Comparison of ENCODE assay signal across 15 mouse cellular contexts in genomic region chr5:113554095-113554494, GRCm38 (mm10).
DNase-seq lines count a peak whose midpoint lies in the region; ATAC-seq and TF ChIP-seq lines count a peak whose summit lies in the region.
"Had no signal": no experiment of that assay in that cellular context is flagged by ENCODE, and none has a peak within 500 bp of the region (broad histone marks: within the 10 kb centered on the region; RNA-seq: fewer than 3 reads in every experiment).

No protein-coding gene starts in this region.

- no peaks in the 10 kb centered on the region for H3K36me3 ChIP-seq in lung, embryonic 14.5 days (ENCODE audit: insufficient read depth)
- H3K36me3 ChIP-seq in limb, embryonic 13.5 days: no peaks in the 10 kb centered on the region
- H3K36me3 ChIP-seq: forebrain, embryonic 10.5 days; heart, embryonic 10.5 days had no signal

- H3K4me2 ChIP-seq in lung, embryonic 14.5 days: no peak overlapping the region
- H3K4me2 ChIP-seq in limb, embryonic 13.5 days (replicated peaks): no peak overlapping the region

- peak; percentile 13 for DNase-seq in embryo, embryonic 10.5 days (ENCODE audit: low spot score)
- no peak for DNase-seq in embryo, embryonic 9.5 days (ENCODE audit: extremely low spot score)
- DNase-seq in lung, embryonic 14.5 days: peak; percentile 20
- no peak for DNase-seq in lung, postnatal 10 days
- no peak for DNase-seq in right cerebral cortex, postnatal 25 days
- no peak for DNase-seq in layer of hippocampus, adult 11-12 months (ENCODE audit: low spot score)
- DNase-seq: gastrocnemius, adult 2 months; lung, adult 18-20 months; lung, postnatal 36 days; thymus, postnatal 25 days had no signal

- WGBS in lung, embryonic 14.5 days: 58% methylated on average over 15 of the region's 15 CpGs
- 22% methylated on average over 15 of the region's 15 CpGs for WGBS in limb, embryonic 13.5 days

- H3K27me3 ChIP-seq in lung, embryonic 14.5 days (ENCODE audit: insufficient read depth, low read length): no peaks in the 10 kb centered on the region
- peaks cover 49% of the 10 kb centered on the region for H3K27me3 ChIP-seq in limb, embryonic 13.5 days

- no peak overlapping the region for H3K9ac ChIP-seq in lung, embryonic 14.5 days
- H3K9ac ChIP-seq in limb, embryonic 13.5 days: no peak overlapping the region

- no peaks in the 10 kb centered on the region for H3K4me1 ChIP-seq in lung, embryonic 14.5 days (ENCODE audit: insufficient read depth)
- peaks cover 10% of the 10 kb centered on the region for H3K4me1 ChIP-seq in brown adipose tissue, adult 24 weeks (ENCODE audit: control insufficient read depth, insufficient read depth, insufficient read length, low read length)
- H3K4me1 ChIP-seq in limb, embryonic 13.5 days: peaks cover 44% of the 10 kb centered on the region

- TF ChIP-seq CTCF in lung, embryonic 14.5 days (IDR thresholded peaks at IDR 0.05; ENCODE audit: low read depth): no peak

- no peak for ATAC-seq in lung, embryonic 14.5 days (ENCODE audit: insufficient read depth)
- peak; percentile 34; the same call in 1 of the 2 replicates for ATAC-seq in limb, embryonic 13.5 days (ENCODE audit: low FRiP score, low read depth)
- ATAC-seq: intestine, postnatal 0 days had no signal

- H3K9me3 ChIP-seq in lung, embryonic 14.5 days (ENCODE audit: low read depth, low read length): no peaks in the 10 kb centered on the region
- H3K9me3 ChIP-seq in limb, embryonic 13.5 days: no peaks in the 10 kb centered on the region
- H3K9me3 ChIP-seq: forebrain, embryonic 10.5 days; heart, embryonic 10.5 days had no signal

- H3K27ac ChIP-seq in lung, embryonic 14.5 days (ENCODE audit: low read depth): no peak overlapping the region
- peak overlapping the region; percentile 82 for H3K27ac ChIP-seq in brown adipose tissue, adult 24 weeks (replicated peaks; ENCODE audit: low read depth, low read length)
- H3K27ac ChIP-seq in limb, embryonic 13.5 days: no peak overlapping the region
- H3K27ac ChIP-seq: forebrain, embryonic 10.5 days; gastrocnemius, adult 2 months; heart, embryonic 10.5 days had no signal

- no peak overlapping the region for H3K4me3 ChIP-seq in lung, embryonic 14.5 days (ENCODE audit: low read depth, low read length)
- H3K4me3 ChIP-seq in brown adipose tissue, adult 24 weeks (ENCODE audit: insufficient read depth, low read depth, low read length): no peak overlapping the region
- H3K4me3 ChIP-seq in limb, embryonic 13.5 days: no peak overlapping the region
- H3K4me3 ChIP-seq: forebrain, embryonic 10.5 days; gastrocnemius, adult 2 months; heart, embryonic 10.5 days had no signal

Comparison
In these comparisons a context has a peak if more than half of its experiments do, and no peak if none do; other contexts are left out.
1. DNase-seq: peak in embryo, embryonic 10.5 days (single experiment) and lung, embryonic 14.5 days (single experiment); none in embryo, embryonic 9.5 days (single experiment), lung, postnatal 10 days (single experiment), right cerebral cortex, postnatal 25 days (single experiment) and layer of hippocampus, adult 11-12 months (single experiment).